Mouse (Mus musculus): ENCODE measurements at regions not wholly inside any gene's neighbourhood (a gene's known extent, or its start where the extent isn't known, plus 50 kb on each side); places are given as distances from the start of the nearest gene placed in this dataset.

DNA sequence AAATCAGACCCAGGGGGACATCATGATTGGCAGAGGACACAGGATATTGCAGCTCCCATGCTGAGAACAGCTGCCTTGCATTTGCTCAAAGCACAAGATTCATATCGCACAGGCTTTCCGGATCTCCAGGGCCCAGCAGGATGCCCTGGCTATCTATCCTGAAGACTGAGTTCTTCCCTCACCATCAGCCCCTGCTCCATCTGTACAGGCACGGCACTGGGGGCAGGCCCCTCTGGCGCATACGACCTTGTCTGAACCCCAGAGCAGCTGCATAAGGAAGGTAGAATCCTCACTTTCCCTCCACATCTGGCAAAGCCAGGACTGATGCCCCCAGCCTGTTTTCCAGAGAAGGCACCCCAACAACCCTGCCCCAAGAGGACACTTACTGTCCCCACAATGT is 266.8 kb downstream of the Tns1 start:
- no peak for TF ChIP-seq GATA1 (IDR thresholded peaks at IDR 0.05; ENCODE audit: low read length)

DNA sequence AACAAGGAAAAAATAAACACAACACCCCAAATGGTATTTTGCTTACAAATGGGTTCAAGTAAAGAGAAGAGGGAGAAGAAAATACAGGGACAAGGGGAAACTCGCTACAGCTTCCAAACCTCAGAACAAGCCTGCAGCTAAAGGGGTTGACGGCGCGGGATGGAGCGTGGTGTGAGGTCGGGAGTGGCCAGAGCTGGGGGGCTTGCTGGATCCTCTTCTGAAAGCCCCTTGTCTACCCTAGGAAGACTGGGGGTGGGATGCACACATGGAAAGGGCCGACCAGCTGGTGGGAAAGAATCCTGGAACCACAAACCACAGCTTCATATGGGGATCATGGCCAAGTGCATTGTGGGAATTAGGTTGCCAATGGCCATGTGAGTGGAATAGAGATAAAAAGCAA is 267.4 kb downstream of the Tns1 start:
- no peak for TF ChIP-seq GATA1 (IDR thresholded peaks at IDR 0.05; ENCODE audit: low read length)

DNA sequence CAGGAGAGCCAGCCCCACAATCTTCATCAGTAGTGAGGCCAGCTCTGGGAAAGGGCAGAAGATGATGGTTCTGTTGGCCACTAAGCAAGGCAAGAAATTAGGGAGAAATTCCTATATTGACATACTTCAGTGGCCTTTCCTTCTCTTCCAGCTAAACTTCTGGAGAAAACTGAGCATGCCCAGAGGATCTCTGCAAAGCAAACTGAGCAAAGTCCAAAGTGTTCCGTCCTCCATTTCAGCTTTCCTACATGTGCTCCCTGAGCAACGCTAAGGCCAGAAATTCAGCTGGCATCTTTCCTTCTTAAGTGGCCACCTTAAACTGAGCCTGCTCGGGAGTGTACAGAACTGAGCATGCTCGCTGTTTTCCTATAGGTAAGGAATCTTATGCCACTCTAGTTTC is 268.9 kb downstream of the Tns1 start:
- TF ChIP-seq GATA1 (IDR thresholded peaks at IDR 0.05; ENCODE audit: low read length), result no peak

DNA sequence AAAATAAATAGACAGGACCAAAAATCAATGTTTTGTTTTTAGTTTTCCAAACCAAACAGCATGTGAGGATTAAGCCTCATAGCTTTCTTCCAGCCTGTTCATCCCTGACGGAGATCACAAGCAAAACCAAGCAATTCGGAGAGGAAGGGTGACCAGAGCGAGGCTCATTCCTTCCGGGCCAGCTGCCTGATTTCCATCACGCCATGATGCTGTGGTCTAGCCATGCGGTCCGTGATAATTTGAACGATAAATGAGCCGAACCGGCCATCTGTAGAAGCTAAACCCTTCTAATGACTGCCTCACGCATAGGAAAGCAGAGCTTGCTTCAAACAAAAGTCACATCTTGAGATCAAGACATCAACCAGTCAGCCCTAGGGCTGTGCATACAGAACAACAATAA is 270.4 kb downstream of the Tns1 start:
- no peak for TF ChIP-seq GATA1 (IDR thresholded peaks at IDR 0.05; ENCODE audit: low read length)

DNA sequence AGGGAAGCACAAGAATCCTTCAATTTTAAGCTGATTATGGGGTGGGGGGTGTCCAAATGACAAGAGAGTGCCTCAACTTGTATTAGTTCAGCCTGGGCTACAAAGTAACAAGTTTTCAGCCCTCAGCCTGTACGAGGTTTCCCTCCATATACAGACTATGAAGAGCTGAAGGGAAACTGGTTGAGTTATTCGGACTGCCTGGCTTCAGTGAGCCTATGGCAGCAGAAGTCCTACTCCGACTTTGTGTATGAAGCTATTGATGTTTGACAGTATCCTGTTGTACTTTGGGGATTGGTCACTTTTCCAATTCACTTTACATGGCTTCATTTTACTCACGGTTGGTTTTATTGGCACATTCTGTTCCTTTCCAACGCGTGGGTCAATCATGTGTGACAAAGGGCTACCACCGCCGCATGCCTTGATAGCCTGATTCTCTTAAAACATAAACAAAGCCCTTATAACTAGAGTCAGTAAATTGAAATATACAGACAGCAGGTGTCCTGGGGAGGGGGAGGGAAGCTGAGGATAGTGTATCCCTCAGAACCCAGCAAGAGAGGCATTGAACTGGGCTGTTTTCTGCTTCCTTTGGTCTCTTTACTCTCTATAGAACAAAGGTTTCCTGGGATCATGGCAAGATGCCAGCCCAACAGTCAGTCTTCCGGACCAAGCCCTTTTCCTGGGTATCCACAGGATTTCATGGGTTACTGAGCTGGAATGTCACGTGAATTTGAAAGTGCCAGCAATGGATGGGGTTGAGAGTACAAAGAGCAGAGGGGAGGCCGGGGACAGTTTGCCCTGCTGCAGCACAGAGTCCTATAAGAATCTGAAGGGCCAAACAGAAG is 273.9 kb downstream of the Tns1 start:
- no peak for TF ChIP-seq GATA1 (IDR thresholded peaks at IDR 0.05; ENCODE audit: low read length)

DNA sequence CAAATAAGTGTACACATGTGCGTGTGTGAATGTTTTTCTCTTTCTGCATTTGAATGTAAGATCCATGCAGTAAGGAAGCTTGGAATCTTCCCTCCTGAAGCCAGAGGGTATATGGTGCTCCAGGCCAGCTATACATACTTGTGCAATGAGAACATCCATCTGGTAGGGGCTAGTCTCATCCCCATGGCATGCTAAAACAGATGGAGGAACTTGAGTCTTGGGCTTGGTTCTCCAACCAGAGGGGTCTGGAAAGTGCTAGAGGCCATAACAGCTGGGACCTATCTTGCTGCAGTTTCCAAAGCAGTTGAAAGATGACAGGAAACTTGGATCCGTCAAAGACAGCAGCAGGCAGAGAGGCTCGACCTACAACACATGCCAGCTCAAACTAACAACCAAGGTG is 275.9 kb downstream of the Tns1 start:
- no peak for TF ChIP-seq GATA1 (IDR thresholded peaks at IDR 0.05; ENCODE audit: low read length)

DNA sequence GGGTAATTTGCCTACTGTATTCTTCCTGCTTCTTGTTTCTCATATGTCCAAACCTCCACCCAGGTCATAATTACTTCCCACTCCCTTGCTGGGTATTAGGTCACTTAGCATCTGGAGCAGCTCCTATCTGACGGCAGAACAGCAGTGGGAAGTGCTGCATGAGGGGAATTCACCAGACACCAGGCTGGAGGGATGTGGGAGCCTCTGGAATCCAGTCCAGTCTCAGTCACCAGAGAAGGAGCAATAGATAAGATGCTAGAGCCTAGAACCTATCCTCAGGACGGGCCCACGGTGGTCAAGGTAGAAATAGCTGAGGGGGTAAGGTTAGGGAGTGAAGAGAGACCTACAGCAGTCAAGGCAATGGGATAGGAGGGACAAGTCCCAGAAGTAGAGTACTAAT is 277.1 kb downstream of the Tns1 start:
- TF ChIP-seq GATA1 (IDR thresholded peaks at IDR 0.05; ENCODE audit: low read length), result no peak

DNA sequence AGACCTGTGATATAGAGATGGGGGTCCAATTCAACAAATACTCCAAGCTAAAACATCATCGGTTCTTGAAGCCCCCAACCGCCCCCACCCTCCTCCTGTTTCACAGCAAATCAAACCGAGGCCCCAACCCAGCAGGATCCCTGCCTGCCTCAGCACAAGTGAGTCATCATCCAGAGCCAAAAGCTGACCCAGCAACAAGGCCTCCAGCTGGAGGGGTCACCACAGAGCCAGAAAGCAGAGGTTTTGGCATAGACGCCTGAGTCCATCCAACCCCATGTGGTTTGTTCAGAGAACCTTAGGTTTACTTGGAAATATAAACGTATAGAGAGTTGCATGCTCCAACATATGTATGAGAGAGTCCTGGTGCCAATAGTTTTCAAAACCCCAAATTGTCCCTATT is 279.1 kb downstream of the Tns1 start:
- TF ChIP-seq GATA1 (IDR thresholded peaks at IDR 0.05; ENCODE audit: low read length), result no peak

DNA sequence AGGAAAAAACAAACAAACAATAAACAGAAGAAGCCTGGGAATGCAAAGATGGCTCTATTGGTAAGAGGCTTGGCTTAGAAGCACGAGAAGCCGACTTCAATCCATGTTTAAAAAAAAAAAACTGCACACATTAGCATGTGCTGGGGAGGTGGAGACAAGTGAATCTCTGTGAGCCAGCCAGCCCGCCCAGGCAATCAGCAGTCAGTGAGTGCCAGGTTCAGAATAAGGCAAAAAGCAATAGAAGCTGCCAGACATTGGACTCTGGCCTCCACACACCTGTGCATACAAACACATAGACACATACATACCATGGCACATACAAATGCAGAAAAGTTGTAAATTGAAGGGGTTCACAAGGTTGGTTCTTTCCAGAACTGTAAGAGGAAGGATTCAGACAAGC is 279.7 kb downstream of the Tns1 start:
- TF ChIP-seq GATA1 (IDR thresholded peaks at IDR 0.05; ENCODE audit: low read length), result no peak

DNA sequence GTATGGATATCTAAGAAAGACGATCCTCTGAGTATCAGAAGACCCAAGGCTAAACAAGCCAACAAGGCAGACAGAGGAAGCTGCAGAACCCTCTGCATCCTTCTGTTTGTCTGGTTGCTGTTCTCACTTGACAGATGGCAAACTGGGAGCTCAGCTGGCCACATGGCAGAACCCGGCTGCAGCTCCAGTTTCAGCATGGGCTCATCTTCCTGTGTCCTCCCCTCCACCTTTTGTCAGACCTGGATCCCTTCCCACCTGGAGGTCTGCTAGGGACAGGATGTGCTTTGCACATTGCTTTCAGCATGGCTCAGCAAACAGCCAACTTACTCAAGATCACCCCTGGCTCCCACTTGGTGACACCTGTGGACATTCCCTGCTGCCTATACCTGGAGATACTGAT is 284.9 kb downstream of the Tns1 start:
- TF ChIP-seq GATA1 (IDR thresholded peaks at IDR 0.05; ENCODE audit: low read length), result no peak

DNA sequence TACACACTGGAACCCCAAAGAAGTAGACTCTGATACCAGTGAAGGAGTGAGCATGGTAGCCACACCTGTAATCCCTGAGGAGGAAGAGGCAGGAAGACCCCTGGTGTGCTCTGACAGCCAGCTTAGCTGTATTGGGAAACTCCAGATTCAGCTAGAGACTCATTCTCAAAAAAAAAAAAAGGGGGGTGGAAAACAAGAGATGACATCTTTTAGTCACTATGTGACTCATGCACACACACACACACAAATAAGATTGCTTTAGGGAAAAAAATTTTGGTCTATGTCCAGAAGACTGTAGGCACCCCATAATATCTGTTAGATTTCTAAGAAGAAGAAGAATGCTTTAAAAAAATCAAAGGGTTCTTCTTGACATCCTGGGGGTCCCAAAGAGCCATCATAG is 287.6 kb downstream of the Tns1 start:
- no peak for TF ChIP-seq GATA1 (IDR thresholded peaks at IDR 0.05; ENCODE audit: low read length)

DNA sequence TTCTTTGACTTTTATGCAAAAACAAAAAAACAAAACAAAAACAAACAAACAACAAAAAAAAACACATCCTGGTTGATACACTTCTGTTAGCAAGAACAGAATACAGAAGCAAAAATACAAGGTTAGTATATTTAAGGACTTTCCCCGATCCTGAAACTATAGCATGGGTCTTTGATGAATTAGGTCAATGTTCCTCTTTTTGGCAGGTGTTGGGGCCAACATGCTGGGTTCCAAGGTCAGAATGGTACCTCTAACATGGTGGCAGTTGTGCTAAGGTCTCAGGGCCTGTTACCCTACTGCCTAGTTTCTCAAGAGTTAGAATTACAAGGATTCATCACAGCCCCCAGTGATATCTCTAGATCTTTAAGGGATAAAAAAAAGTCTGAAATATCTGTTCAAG is 289.7 kb downstream of the Tns1 start:
- TF ChIP-seq GATA1 (IDR thresholded peaks at IDR 0.05; ENCODE audit: low read length), result no peak

DNA sequence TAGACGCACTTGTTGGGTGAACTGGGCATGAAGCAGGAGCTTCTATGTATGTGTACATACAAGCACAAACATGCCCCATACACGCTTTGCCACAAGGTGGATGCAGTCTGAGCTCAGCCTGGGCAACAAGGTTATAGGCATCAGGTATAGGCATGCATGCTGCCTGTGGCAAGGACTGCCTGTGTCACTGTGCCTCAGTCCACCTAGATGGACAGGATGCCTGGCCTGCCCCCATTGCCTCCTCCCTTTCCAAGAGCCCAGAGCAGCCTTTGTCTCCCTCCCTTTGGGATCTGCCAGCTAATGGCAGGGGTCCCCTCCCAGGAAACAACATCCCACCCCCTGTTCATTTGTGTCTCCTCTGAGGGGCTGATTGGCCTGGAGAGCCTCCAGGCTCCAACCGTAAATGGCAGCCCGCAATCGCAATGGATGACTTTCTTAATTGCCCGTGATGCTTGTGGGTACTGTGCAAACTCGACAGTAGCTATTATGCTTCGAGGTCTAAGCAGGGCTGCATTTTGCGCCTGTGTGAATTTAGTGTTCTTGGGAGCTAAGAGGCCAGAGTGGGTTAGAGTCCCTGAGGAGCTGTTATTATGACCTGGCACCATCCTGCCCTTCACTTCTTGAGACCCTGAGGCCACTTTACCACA is 293.6 kb downstream of the Tns1 start:
- TF ChIP-seq GATA1 (IDR thresholded peaks at IDR 0.05; ENCODE audit: low read length), result no peak

DNA sequence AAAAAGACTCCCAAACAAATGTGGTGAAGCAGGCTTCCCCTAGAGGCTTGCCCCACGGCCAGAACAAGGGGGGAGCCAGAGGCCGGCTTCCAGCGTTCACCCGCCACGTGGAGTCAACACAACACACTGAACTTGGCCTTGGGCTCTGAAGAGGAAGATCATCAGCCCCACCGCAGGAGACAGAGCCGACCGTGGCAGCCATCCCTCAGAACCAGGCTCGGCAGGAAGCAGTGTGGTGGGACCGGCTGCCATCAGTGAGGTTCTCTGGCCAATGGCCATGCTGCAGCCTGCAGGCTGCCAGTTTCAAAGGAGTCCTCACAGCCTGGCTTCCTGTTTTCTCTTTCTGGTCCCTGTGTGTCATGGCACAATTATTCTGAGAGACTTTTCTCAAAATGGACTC is 295.3 kb downstream of the Tns1 start:
- TF ChIP-seq GATA1 (IDR thresholded peaks at IDR 0.05; ENCODE audit: low read length), result no peak

DNA sequence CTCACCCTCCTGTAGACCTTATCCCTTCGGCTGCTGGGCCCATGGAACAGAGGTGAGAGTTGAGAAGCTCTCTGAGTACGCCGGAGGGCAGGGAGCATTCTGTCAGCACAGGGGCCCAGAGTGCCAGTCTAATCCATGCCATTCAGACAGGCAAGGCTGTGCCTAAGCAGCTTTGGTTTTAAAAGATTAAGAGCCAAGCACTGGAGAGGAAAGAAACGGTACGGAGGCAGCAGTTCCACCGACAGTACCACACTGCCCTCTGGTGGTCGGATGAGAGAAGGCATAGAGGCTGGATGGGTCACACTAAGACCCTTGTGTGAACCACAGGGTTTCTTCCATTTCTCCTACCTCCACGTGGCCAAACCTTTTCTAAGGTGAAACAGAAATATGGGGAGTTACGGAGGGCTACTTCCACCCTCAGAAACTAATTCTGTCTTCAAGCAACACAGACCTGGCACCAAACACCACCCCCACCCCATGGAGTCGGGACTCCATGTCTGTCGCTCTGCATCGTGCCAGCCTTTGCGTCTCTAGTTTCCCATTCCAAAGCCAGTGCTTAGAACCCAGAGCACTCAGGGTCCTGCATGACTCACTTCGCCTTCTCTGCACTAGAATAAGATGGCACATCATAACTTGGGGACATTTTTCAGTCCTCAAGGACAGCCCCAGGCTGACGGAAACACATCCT is 297.9 kb downstream of the Tns1 start:
- no peak for TF ChIP-seq GATA1 (IDR thresholded peaks at IDR 0.05; ENCODE audit: low read length)

DNA sequence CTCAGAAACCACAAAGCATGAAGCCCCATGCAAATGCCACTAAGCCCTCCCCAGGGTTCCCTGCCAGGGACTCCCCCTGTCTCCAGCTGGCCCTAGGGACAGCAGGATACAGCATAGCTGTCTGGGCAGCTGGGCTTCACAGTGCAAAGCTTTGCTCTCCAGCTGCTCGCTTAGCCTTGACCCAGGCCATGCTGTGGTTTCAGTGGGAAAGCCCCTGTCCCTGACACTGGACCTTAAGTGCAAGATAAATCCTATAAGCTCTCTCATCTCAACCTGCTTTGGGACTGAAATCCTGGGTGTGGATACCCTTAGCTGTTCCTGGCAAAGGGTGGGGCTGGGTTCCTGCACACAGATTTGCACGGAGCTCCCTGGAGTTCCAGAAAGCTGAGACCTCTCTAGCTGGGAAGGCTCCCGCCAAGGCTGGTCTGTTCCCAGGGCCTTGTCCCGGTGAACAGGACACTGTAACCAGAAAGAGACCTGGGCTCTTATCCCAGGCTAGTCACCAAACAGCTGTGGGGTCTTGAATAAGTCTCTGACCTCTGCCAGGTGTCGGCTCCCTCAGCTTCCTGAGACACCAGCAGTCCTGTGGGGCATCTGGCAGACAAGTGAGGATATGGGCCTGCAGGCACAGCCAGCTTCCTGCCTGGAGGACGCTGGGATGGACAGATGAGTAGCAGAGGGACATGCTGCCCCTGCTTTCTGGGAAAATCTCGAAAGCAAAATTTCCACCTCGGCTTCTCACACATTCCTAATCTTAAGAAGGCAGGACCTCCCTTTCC is 299.7 kb downstream of the Tns1 start:
- no peak for TF ChIP-seq GATA1 (IDR thresholded peaks at IDR 0.05; ENCODE audit: low read length)

Measured in G1E-ER4 (cell line).